Mouse (Mus musculus) A20 (cell line): ENCODE measurements around the gene Gm47969.
"Not testable (repeated sequence)": the region's sequence is repeated elsewhere in the genome, so short reads cannot be mapped to it uniquely, and the experiment has no call there.

ENCODE experiments used
- DNase-seq: peaks from one replicate; pipeline ENCODE4 v3.0.0-alpha.2; 2011; ENCODE audit warnings: low read depth, low spot score

The Gm47969 gene

GRCm38 (mm10) chr1:83044882-83045427, at the start of gene Gm47969:
Gene Gm47969, plus strand, starts transcription at chr1:83044932.
- DNase-seq, result peak; percentile 74

DNA sequence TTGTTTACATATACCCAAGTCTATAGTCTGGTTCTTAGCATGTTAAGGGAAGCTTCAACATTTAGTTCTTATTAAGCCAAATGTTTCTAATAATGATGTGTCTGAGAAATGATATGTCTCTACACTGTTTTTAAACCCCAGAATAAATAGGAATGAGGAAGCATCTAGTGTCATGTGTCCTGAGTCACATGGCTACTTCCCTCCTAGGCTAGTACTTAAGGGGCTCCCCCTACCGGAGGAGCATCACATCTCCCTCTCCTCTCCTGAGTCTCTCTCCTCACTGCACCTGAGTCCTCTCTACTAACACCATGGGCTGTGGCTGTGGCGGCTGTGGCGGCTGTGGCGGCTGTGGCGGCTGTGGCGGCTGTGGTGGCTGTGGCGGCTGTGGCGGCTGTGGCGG, 44.4 kb upstream of the Gm47969 start, which contains the start of gene Gm47959:
Gm47959 (plus strand) TSS at position 243 of the 400 bp plus-strand sequence.
- not testable (repeated sequence) for DNase-seq

GRCm38 (mm10) chr1:83006218-83007179, 38.2 kb upstream of the Gm47969 start:
- peak; percentile 12 for DNase-seq

DNA sequence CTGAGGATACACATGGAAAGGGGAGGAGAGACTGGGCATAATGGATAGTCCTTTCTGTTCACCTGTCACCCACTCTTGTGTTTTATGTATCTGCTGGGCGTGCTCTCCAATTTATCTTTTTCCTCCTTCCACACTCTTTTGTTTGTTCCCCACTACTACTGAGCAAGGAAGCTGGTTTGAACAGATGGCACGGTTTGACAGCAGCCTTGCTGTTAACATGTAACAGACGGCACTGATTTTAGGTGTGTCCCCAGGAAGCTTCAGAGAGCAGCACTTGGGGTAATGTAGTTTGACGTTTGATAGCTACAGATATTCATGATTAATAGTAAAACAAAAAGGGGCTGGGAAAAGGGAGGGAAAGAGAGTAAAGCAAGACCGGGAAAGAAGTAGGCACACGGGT, 37.3 kb upstream of the Gm47969 start:
- DNase-seq, result no peak

- peak; percentile 4 for DNase-seq
Measured at GRCm38 (mm10) chr1:83014477-83014876, 30.3 kb upstream of the Gm47969 start.

DNA sequence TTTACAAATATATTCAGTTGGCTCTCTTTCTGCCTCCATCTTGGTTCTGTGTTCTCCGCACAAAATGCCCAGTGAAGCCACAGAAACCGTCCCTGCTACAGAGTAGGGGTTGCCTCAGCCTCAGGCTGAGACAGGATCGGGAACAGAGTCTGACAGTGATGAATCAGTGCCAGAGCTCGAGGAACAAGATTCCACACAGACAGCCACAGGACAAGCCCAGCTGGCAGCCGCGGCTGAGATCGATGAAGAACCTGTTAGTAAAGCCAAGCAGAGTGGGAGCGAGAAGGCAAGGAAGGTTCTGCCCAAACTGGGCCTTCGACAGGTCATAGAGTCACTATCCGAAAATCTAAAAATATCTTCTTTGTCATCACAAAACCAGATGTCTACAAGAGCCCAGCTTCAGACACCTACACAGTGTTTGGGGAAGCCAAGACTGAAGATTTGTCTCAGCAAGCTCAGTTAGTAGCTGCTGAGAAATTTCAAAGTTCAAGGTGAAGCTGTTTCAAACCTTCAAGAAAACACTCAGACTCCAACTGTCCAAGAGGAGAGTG, 29.3 kb upstream of the Gm47969 start:
- DNase-seq, result peak; percentile 27

DNA sequence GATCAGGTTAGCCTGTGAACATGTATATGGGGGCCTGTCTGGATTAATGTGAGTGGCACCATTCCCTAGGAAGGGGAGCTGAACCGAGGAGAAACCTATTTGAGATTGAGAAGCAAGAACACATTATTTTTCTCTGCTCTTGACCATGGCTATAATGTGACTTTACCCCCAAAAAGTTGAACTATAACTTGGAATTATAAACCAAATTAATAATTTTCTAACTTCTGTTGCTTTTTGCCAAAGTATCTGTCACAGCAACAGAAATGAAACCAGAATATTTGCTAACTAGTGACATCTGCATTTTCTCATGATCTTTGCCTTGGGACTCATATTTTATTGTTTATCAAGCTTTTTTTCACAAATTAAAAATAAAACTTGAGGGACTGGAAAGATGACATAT, 28.2 kb upstream of the Gm47969 start:
- no peak for DNase-seq

DNA sequence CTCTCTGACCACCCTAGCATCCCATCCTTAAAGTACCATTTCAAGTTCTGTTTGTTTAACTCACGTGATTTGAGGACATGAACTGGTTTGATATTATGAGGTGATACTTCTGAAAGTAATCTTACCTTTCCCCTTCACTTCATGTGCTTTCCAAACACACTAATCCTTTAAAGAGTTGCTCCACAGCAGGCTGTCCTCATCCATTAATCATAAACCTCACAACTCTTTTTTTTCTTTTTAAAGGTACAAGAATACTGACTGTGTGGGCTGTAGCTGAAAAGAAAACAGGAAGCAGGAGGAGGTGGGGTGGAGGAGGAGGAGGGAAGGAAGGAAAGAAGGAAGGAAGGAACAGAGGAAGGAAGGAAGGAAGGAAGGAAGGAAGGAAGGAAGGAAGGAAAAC, 12.8 kb upstream of the Gm47969 start:
- no peak for DNase-seq

DNA sequence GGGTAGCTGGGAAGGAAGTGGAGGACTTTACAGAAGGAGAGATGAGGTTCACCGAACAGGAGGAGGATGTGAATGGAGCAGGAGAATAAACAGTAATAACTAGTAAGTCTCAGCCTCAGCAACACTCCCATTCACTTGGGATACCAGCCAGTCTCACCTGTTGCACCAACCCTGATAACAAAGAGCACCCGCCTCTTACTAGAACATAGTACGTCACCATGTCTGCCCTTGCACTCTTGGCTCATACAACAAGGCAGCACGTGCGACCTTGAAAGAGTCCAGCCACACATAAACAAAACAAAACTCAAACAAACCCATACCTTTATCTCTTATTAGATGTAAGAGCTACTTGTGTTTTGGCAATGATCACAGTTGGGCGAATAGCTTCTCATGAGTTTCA, 12.2 kb upstream of the Gm47969 start:
- no peak for DNase-seq

GRCm38 (mm10) chr1:83034509-83034908, 10.2 kb upstream of the Gm47969 start:
- DNase-seq, result no peak

GRCm38 (mm10) chr1:83036892-83037667, 7.7 kb upstream of the Gm47969 start:
- no peak for DNase-seq

GRCm38 (mm10) chr1:83038109-83038672, 6.5 kb upstream of the Gm47969 start, which contains the start of gene Slc19a3:
Gene Slc19a3, minus strand, starts transcription at chr1:83038448.
- DNase-seq, result no peak

DNA sequence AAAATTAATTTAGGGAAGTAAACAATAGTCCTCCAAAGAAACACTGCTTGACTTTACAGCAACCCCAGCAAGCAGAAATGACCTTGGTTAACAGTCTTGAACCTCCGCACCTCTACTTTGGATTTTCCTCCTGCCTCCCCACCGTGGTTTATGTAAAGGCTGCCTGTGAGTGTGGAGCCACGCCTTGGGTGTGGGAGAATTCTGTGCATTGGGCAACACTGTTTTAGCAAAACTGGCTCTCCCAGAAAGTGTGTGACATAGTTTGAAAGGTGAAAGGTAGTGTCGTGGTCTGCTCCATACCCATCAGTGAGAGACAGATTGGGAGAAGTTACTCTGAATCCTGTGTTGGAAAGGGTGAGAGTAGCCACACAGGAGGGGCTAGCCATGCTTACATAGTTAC, 5.7 kb upstream of the Gm47969 start:
- DNase-seq, result no peak

- no peak for DNase-seq
Measured at GRCm38 (mm10) chr1:83042380-83042779, 2.4 kb upstream of the Gm47969 start, which contains the start of gene Krtap28-10. Gene Krtap28-10, minus strand, starts transcription at chr1:83042480.

GRCm38 (mm10) chr1:83058481-83058880, 13.7 kb downstream of the Gm47969 start:
- DNase-seq, result no peak

- no peak for DNase-seq
Measured at GRCm38 (mm10) chr1:83059278-83059677, 14.5 kb downstream of the Gm47969 start, which contains the start of gene A030005K14Rik. Gene A030005K14Rik, minus strand, starts transcription at chr1:83059378.

DNA sequence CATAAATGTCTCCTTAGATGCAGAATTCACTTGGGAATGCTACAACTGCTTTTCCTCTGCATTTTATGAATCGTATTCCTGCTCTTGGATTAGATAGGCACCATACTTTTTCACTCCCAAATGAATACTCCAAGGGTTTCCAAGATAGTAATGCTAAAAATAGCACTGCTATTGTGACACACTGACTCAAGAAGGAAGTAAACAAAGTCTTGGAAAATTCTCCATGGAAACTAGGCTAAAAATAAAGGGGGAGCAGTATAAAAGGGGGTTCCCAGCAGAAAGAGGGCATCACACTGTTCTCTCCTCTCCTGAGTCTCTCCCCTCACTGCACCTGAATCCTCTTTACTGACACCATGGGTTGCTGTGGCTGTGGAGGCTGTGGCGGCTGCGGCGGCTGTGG, 15.9 kb downstream of the Gm47969 start, which contains the start of gene Krtap28-13:
Krtap28-13 (plus strand) TSS at position 288 of the 400 bp plus-strand sequence.
- DNase-seq, result no peak

- DNase-seq, result peak; percentile 51
Measured at GRCm38 (mm10) chr1:83064851-83065250, 20.1 kb downstream of the Gm47969 start.

GRCm38 (mm10) chr1:83066577-83066976, 21.8 kb downstream of the Gm47969 start:
- DNase-seq, result no peak

DNA sequence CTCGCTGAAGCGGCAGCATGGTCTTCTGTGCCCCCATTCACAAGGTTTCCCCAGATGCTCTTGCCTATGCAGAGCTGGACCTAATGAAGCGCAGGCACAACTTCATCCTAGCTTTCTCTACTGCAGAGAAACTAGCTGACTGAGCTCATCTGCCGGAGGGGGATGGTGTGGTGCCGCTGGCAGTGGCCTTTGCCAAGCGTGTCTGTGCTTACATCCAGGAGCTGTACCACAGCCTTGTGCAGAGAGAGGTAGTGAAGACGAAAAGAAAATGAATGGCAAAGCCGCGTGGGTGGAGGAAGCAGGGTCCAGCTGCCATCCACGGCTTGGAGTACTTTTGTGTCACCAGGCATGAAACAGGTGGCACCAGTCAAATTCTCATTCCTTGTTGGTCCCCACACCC, 22.5 kb downstream of the Gm47969 start:
- DNase-seq, result no peak
